Mouse (Mus musculus) stomach, postnatal 0 days (tissue): ENCODE data around the gene Ankmy1. TPM values are rescaled to one million over a fixed set of nuclear protein-coding genes. Genes with fewer than 3 reads are reported as not detected.

ENCODE experiments used
- ATAC-seq: fragments of 200-750 bp; cut with Nextera tagmentation; 2 replicates; pipeline ENCODE4 v1.8.0; 2017; ENCODE audit not compliant: low FRiP score, low TSS enrichment
- DNase-seq: peaks from one replicate; pipeline ENCODE4 v3.0.0-alpha.2; 2016; ENCODE audit warnings: low spot score
- H3K27ac ChIP-seq: fragments of 300-500 bp; sonication (generic); replicated peaks from 2 replicates; pipeline ENCODE4 v1.5.1; 2014; ENCODE audit warnings: mild to moderate bottlenecking, control low read depth
- H3K27me3 ChIP-seq: fragments of 300-500 bp; sonication (generic); 2 replicates; pipeline ENCODE4 v1.6.1; 2014; ENCODE audit warnings: low read length; ENCODE audit not compliant: control insufficient read depth, insufficient read depth
- H3K36me3 ChIP-seq: fragments of 300-500 bp; sonication (generic); 2 replicates; pipeline ENCODE4 v1.6.1; 2014; ENCODE audit warnings: low read length, mixed read lengths; ENCODE audit not compliant: control insufficient read depth, insufficient read depth
- H3K4me1 ChIP-seq: fragments of 300-500 bp; sonication (generic); replicated peaks from 2 replicates; pipeline ENCODE4 v1.6.1; 2014; ENCODE audit warnings: antibody characterized with exemption; ENCODE audit not compliant: control insufficient read depth, insufficient read depth
- H3K4me2 ChIP-seq: fragments of 300-500 bp; sonication (generic); replicated peaks from 2 replicates; pipeline ENCODE4 v1.6.1; 2014; ENCODE audit warnings: low read depth, mild to moderate bottlenecking, control low read depth, moderate library complexity
- H3K4me3 ChIP-seq: fragments of 300-500 bp; sonication (generic); 2 replicates; pipeline ENCODE4 v1.5.1; 2014; ENCODE audit warnings: low read depth, low read length, control low read depth
- H3K9ac ChIP-seq: fragments of 300-500 bp; sonication (generic); 2 replicates; pipeline ENCODE4 v1.6.1; 2014; ENCODE audit warnings: mild to moderate bottlenecking, low read length, control low read depth, mixed read lengths
- H3K9me3 ChIP-seq: fragments of 300-500 bp; sonication (generic); 2 replicates; pipeline ENCODE4 v1.6.1; 2016; ENCODE audit warnings: low read length; ENCODE audit not compliant: control insufficient read depth
- CTCF ChIP-seq: IDR thresholded peaks from 2 replicates; pipeline ENCODE4 v1.5.1; 2016; ENCODE audit warnings: antibody characterized with exemption, low read depth, mild to moderate bottlenecking, moderate library complexity
- EP300 ChIP-seq: optimal IDR thresholded peaks from 2 replicates; pipeline ENCODE3; 2016; ENCODE audit warnings: antibody characterized with exemption
- WGBS: fragments of 180-500 bp; shearing (Covaris S2); extraction: QIAGEN DNeasy Blood & Tissue Kit; methylation state at CpG from one replicate; pipeline ENCODE4 v1.1.7; 2014; 5-methylcytosine and 5-hydroxymethylcytosine counted together
- polyA plus RNA-seq: library from polyadenylated mRNA; unstranded; fragments of >200 nt; fragmentation: Nextera tagmentation; extraction: Ambion mirVana; gene quantifications from 2 replicates; pipeline ENCODE4 v1.2.1, GENCODE M21; 2015

Ankmy1 gene
- polyA plus RNA-seq, 1 experiment from 2014 or later, result 0.16 TPM

DNA sequence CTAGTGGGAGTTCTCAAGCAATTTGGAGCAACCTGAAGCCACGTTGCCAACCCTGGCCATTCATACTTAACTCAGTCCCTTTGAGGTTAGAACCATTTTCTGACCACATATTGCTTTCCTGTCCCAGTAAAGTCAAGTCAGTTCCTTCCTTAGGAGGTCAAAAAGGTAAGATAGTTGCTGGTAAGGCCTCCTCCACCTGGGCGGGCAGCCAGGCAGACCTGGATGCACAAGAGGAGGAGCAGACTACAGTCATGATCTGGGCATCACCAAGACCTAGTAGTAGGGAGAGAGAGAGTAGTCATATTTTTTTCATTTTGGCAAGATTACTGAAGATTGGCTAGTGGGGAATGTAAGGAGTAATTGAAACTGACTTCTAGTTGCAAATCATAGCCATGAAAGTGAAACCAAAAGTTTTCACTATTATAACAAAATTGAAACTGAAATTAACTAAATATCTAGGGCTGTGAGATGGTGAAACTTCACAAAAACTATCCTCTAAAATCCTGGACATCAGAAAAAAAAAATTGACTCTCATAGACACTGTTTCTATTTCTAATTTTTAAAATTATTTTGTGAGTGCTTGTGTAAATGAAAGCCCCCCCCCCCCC, 3.1 kb upstream of the Ankmy1 start:
- whole genome bisulfite sequencing, result 92% methylated on average over 2 of the region's 2 CpGs
- ATAC-seq (no peak), DNase-seq (no peak)
- no peak overlapping the region for H3K9ac ChIP-seq
- no peak for TF ChIP-seq CTCF
- no peak for TF ChIP-seq EP300
- no peaks in the 10 kb centered on the region for H3K36me3 ChIP-seq
- H3K27me3 ChIP-seq, result no peaks in the 10 kb centered on the region
- no peak overlapping the region for H3K4me3 ChIP-seq
- H3K4me2 ChIP-seq, result no peak overlapping the region
- no peak overlapping the region for H3K27ac ChIP-seq
- no peaks in the 10 kb centered on the region for H3K9me3 ChIP-seq
- H3K4me1 ChIP-seq, result peaks cover 15% of the 10 kb centered on the region

DNA sequence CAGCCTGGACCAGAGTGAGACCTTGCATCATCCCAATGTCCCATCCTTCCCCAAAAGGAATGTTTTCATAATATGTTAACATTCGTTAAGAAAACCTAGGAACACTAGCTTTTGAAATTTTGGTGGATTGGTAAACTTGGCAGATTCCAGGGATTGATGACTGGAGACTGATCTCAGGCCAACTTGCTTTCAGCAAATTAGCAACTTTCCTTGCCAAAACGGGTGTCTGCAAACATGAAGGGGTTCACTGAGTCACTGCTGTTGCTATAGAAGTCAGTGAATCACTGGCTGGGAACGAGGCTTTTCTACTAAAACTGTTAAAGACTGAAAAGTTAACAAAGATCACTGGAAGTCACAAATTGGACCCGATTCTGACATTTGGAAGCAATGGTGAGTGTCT, 921 bp upstream of the Ankmy1 start:
- Histone ChIP-seq H3K4me2 (no peak overlapping the region), H3K27me3 (no peaks in the 10 kb centered on the region), H3K9ac (no peak overlapping the region), H3K27ac (no peak overlapping the region), H3K4me3 (no peak overlapping the region), H3K9me3 (no peaks in the 10 kb centered on the region), H3K4me1 (peaks cover 8% of the 10 kb centered on the region; the same call in 1 of the 2 replicates), H3K36me3 (no peaks in the 10 kb centered on the region)
- WGBS, result 40% methylated on average over 4 of the region's 4 CpGs
- DNase-seq, result no peak
- TF ChIP-seq CTCF (no peak), EP300 (no peak)
- no peak for ATAC-seq

DNA sequence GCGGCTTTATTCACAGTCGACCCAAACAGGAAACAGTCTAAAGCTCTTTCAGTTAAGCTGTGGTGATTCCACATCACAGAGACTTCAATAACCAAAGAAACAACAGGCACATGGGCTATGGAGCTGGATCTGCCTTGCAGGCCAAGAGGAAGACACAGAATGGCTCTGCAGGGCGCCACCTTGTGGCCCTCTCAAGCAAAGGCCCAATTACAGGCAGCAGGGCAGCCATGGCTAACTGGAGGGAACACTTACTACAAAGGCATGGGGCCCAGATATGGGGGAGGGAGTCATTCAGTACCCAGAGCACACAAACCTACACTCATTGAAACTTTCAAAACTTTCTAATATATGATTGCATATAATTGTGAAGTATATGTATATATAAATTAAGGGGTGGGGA, 7.6 kb downstream of the Ankmy1 start:
- Histone ChIP-seq H3K9ac (no peak overlapping the region), H3K36me3 (no peaks in the 10 kb centered on the region), H3K4me1 (no peaks in the 10 kb centered on the region), H3K4me2 (no peak overlapping the region), H3K27me3 (no peaks in the 10 kb centered on the region), H3K9me3 (no peaks in the 10 kb centered on the region), H3K4me3 (no peak overlapping the region), H3K27ac (no peak overlapping the region)
- 12% methylated on average over 3 of the region's 3 CpGs for WGBS
- TF ChIP-seq EP300 (no peak), CTCF (peak; percentile 96)
- DNase-seq (peak; percentile 75), ATAC-seq (peak; percentile 79)

DNA sequence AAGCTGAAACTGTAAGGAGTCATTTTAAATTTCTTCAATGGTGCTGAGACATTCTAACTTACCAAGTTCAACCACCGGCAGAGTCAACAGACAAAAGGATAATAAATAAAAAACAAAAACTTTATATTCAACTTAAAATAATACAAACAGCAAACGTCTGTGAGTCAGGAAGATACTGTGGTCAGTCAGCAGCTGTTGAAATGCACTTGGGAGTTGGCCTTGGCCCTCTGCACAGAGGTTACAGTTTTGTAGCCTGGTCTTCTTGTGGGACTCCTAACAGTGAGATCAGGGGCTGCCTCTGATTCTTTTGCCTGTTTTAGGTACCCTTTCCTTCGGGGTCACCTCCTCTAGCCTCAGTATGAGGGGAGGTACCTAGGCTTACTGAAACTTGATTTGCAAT, 8.8 kb downstream of the Ankmy1 start:
- H3K27me3 ChIP-seq, result no peaks in the 10 kb centered on the region
- H3K9ac ChIP-seq, result no peak overlapping the region
- no peak overlapping the region for H3K27ac ChIP-seq
- no peaks in the 10 kb centered on the region for H3K4me1 ChIP-seq
- no peak overlapping the region for H3K4me3 ChIP-seq
- no peak for TF ChIP-seq CTCF
- no peak for TF ChIP-seq EP300
- no peak for ATAC-seq
- no peak overlapping the region for H3K4me2 ChIP-seq
- 64% methylated on average over 3 of the region's 3 CpGs for WGBS
- H3K9me3 ChIP-seq, result no peaks in the 10 kb centered on the region
- no peak for DNase-seq
- no peaks in the 10 kb centered on the region for H3K36me3 ChIP-seq

DNA sequence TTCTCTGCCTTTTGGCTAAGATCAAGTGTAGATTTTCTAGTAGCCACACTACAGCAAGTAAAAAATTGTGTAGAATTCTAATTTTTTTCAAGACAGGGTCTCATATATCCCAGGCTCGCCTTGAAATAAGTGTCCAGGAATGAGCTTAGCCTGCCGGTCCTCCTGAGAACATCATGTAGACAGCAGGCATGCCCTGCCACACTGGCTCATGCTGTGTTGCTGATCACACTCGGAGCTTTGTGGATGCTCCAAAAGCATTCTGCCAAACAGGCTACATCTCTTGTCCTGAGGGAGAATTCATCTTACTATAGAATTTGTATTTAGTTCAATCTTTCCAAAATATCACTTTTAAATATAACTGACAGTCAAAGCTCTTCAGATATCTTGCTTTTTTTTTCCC, 9.9 kb downstream of the Ankmy1 start:
- Histone ChIP-seq H3K27me3 (no peaks in the 10 kb centered on the region), H3K9ac (no peak overlapping the region), H3K36me3 (no peaks in the 10 kb centered on the region), H3K4me1 (no peaks in the 10 kb centered on the region), H3K9me3 (no peaks in the 10 kb centered on the region), H3K27ac (no peak overlapping the region), H3K4me3 (no peak overlapping the region), H3K4me2 (no peak overlapping the region)
- WGBS, result 60% methylated on average over 3 of the region's 3 CpGs
- no peak for DNase-seq
- no peak for TF ChIP-seq EP300
- TF ChIP-seq CTCF, result no peak
- ATAC-seq, result no peak

DNA sequence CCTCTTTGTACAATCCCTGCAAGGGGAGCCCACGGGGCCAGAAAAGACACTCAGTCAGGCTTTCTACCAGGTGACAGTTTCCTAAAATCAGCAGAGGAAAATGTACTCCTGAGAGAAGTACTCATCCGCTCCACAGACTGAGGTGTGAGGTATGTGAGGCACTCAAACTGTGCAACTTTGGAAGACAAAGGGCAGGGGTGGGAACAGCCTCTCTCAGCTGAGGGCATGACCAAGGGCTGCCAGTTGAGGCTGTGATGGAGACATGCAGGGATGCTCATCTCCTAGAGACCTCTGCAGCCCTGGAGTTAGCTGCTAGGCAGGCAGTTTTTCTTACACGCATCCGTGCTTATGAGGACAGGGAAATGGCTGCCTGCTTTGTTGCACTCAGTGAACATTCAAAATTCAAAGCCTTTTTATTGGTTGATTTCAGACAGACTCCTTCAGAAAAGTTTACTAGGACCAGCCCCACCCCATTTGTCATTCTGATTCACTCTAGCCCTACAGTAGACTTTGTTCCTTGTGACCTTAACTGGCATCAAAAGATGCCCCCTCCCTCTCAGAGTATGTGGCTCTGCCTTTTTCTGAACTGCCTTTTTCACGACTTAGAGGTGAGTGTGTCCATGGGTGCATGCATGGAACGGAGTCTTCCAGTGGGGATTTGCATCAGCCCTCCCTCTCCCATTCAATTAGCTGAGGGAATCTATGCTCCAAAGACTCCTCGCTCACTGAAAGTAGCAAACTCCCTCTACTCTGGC, 13.6 kb downstream of the Ankmy1 start:
- Histone ChIP-seq H3K27me3 (no peaks in the 10 kb centered on the region), H3K4me2 (no peak overlapping the region), H3K9me3 (no peaks in the 10 kb centered on the region), H3K27ac (no peak overlapping the region), H3K36me3 (no peaks in the 10 kb centered on the region), H3K4me3 (no peak overlapping the region), H3K9ac (no peak overlapping the region), H3K4me1 (no peaks in the 10 kb centered on the region)
- DNase-seq, result no peak
- WGBS, result 70% methylated on average over 7 of the region's 7 CpGs
- no peak for TF ChIP-seq CTCF
- ATAC-seq, result no peak
